Comparison of ENCODE assay signal across 8 mouse cellular contexts in the genomic region with DNA sequence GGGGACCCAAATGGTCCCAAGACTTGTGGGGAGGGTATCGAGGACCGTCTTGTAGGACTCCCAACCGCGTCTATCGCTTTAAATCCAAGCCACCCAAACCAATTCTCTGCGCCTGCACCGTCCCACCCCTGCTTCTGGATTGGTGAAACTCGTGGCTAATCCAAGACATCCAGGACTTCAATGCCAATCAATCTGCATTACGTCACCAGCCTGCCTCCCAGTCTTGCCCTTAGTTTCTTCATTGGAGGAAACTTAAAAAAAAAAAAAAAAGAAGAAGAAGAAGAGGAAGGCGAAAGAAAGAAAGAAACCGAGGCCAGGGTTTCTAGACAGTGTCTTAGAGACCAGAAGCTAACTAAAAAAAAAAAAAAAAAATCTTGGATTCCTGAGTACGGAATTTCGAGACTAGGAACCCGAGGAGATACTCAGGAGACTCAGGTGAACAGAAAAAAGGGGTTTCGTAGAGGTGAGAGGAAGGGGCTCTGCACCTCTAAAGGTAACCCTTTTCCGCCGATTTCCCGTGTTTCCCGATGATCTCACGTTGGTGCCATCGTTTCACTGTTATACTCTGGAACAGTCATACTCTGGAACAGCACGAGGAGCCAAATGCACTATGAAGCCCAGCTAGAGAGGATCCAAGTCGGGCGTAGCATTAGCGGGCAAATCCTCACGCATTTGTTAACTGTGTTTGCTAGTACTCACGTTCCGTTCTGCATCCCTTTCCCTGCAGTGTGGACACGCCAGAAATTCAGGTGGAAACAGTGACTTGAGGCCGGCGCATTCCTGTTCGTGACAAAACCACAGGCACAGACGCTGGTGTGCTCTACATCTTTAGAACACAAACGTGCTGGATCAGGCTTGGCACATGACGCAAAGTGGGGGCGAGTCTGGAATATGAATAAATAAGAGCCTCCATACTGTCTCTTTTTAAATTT. TPM values are rescaled to one million over a fixed set of nuclear protein-coding genes. Genes with fewer than 3 reads are reported as not detected.
DNase-seq lines count a peak whose midpoint lies in the region; ATAC-seq and TF ChIP-seq lines count a peak whose summit lies in the region.

Tspan31 (minus strand) TSS at position 75 of the 932 bp plus-strand sequence.

- peak within 1 kb of the TSS; percentile 97 to 98 for H3K4me3 ChIP-seq in ES-E14 (ENCODE audit: insufficient read depth in 1 of 2, low read depth in 1 of 2, low read length in 2 of 2, poor library complexity in 1 of 2, severe bottlenecking in 1 of 2)
- H3K4me3 ChIP-seq in forebrain, embryonic 12.5 days (replicated peaks): peak within 1 kb of the TSS; percentile 62
- H3K4me3 ChIP-seq in heart, postnatal 0 days (ENCODE audit: low read depth, low read length): peak within 1 kb of the TSS; percentile 89
- H3K4me3 ChIP-seq in liver, embryonic 14.5 days (ENCODE audit: insufficient read depth in 1 of 2, low read depth in 2 of 2, low read length in 2 of 2): peak within 1 kb of the TSS; percentile 59 to 99
- H3K4me3 ChIP-seq in neural tube, embryonic 11.5 days (ENCODE audit: low read depth, low read length): peak within 1 kb of the TSS; percentile 63
- H3K4me3 ChIP-seq in stomach, embryonic 16.5 days (replicated peaks; ENCODE audit: low read length): peak within 1 kb of the TSS; percentile 85

- H3K9me3 ChIP-seq in ES-E14 (ENCODE audit: control insufficient read depth, insufficient read depth, low read depth, low read length): no peaks in the 10 kb centered on the region
- H3K9me3 ChIP-seq in forebrain, embryonic 12.5 days: no peaks in the 10 kb centered on the region
- H3K9me3 ChIP-seq in heart, postnatal 0 days (replicated peaks; ENCODE audit: control insufficient read depth, low read length): no peaks in the 10 kb centered on the region
- H3K9me3 ChIP-seq in liver, embryonic 14.5 days (ENCODE audit: control insufficient read depth, low read length): no peaks in the 10 kb centered on the region
- H3K9me3 ChIP-seq in neural tube, embryonic 11.5 days (ENCODE audit: control insufficient read depth, low read length): no peaks in the 10 kb centered on the region
- H3K9me3 ChIP-seq in stomach, embryonic 16.5 days (replicated peaks; ENCODE audit: control insufficient read depth, low read length): no peaks in the 10 kb centered on the region

- H3K36me3 ChIP-seq in ES-E14 (ENCODE audit: control insufficient read depth, insufficient read depth, low read length, poor library complexity, severe bottlenecking): peaks cover 26% of the 10 kb centered on the region
- peaks cover 32% of the 10 kb centered on the region for H3K36me3 ChIP-seq in forebrain, embryonic 12.5 days (replicated peaks)
- peaks cover 31% of the 10 kb centered on the region for H3K36me3 ChIP-seq in heart, postnatal 0 days (replicated peaks; ENCODE audit: control insufficient read depth, insufficient read depth, low read length)
- H3K36me3 ChIP-seq in liver, embryonic 14.5 days (replicated peaks; ENCODE audit: control insufficient read depth, insufficient read depth, low read depth): peaks cover 23% of the 10 kb centered on the region
- H3K36me3 ChIP-seq in neural tube, embryonic 11.5 days (ENCODE audit: control insufficient read depth, insufficient read depth, low read length): peaks cover 28% of the 10 kb centered on the region
- peaks cover 20% of the 10 kb centered on the region for H3K36me3 ChIP-seq in stomach, embryonic 16.5 days (ENCODE audit: control insufficient read depth, insufficient read depth, low read length)

- H3K4me1 ChIP-seq in ES-E14 (ENCODE audit: control insufficient read depth in 2 of 2, insufficient read depth in 2 of 2, low read length in 2 of 2, poor library complexity in 1 of 2): peaks cover 0 to 6% of the 10 kb centered on the region in 2 experiments; a peak in 2 of 4 replicates
- peaks cover 37% of the 10 kb centered on the region for H3K4me1 ChIP-seq in forebrain, embryonic 12.5 days
- peaks cover 15% of the 10 kb centered on the region for H3K4me1 ChIP-seq in heart, postnatal 0 days (ENCODE audit: control insufficient read depth, insufficient read depth)
- peaks cover 0 to 21% of the 10 kb centered on the region in 2 experiments; a peak in 3 of 4 replicates for H3K4me1 ChIP-seq in liver, embryonic 14.5 days (replicated peaks; ENCODE audit: control insufficient read depth in 2 of 2, insufficient read depth in 2 of 2, low read length in 1 of 2)
- peaks cover 16% of the 10 kb centered on the region; the same call in 1 of the 2 replicates for H3K4me1 ChIP-seq in neural tube, embryonic 11.5 days (ENCODE audit: control insufficient read depth, insufficient read depth, low read length)
- H3K4me1 ChIP-seq in stomach, embryonic 16.5 days (ENCODE audit: control insufficient read depth, insufficient read depth, low read length): peaks cover 17% of the 10 kb centered on the region

- no peak for TF ChIP-seq CTCF in heart, postnatal 0 days (IDR thresholded peaks at IDR 0.05; ENCODE audit: low read depth)
- no peak for TF ChIP-seq CTCF in liver, embryonic 14.5 days (IDR thresholded peaks at IDR 0.05; ENCODE audit: low read depth)

- peak; percentile 93 for DNase-seq in ES-E14 (ENCODE audit: low read depth, low spot score)
- peak; percentile 98 for DNase-seq in heart, postnatal 0 days (ENCODE audit: low spot score)
- peak; percentile 94 to 99 for DNase-seq in kidney, postnatal 36 days
- peak; percentile 92 to 93 (median 93) for DNase-seq in liver, embryonic 14.5 days (ENCODE audit: low read depth in 3 of 3, low spot score in 3 of 3)
- peak; percentile 91 for DNase-seq in neural tube, embryonic 11.5 days (ENCODE audit: low spot score)

- in situ Hi-C loops in ES-E14 (cut with MboI; ENCODE audit: low sequenced_read_pairs in 2 of 2, unreplicated experiment in 2 of 2): no loop called here

- 3% methylated on average over 36 of the region's 36 CpGs for WGBS in forebrain, embryonic 12.5 days
- 1% methylated on average over 36 of the region's 36 CpGs for WGBS in heart, postnatal 0 days
- WGBS in liver, embryonic 14.5 days (ENCODE audit: insufficient replicate concordance): 1% methylated on average over 36 of the region's 36 CpGs
- 2% methylated on average over 36 of the region's 36 CpGs for WGBS in neural tube, embryonic 11.5 days
- 1% methylated on average over 36 of the region's 36 CpGs for WGBS in stomach, embryonic 16.5 days

- peak within 1 kb of the TSS; percentile 97 for H3K9ac ChIP-seq in ES-E14 (ENCODE audit: insufficient read depth, low read depth, low read length, poor library complexity, severe bottlenecking)
- peak within 1 kb of the TSS; percentile 80 for H3K9ac ChIP-seq in forebrain, embryonic 12.5 days
- H3K9ac ChIP-seq in heart, postnatal 0 days (replicated peaks; ENCODE audit: low read depth, low read length): peak within 1 kb of the TSS; percentile 81
- H3K9ac ChIP-seq in liver, embryonic 14.5 days (replicated peaks): peak within 1 kb of the TSS; percentile 46
- peak within 1 kb of the TSS; percentile 77 for H3K9ac ChIP-seq in neural tube, embryonic 11.5 days (ENCODE audit: low read length)
- peak within 1 kb of the TSS; percentile 90 for H3K9ac ChIP-seq in stomach, embryonic 16.5 days (ENCODE audit: low read length)

- TF ChIP-seq EP300 in heart, postnatal 0 days (IDR thresholded peaks at IDR 0.05; ENCODE audit: low read depth): no peak
- TF ChIP-seq EP300 in liver, embryonic 14.5 days (IDR thresholded peaks at IDR 0.05; ENCODE audit: low read depth): no peak

- H3K4me2 ChIP-seq in forebrain, embryonic 12.5 days: peak within 1 kb of the TSS; percentile 97
- H3K4me2 ChIP-seq in heart, postnatal 0 days (ENCODE audit: low read depth, low read length): peak within 1 kb of the TSS; percentile 80
- H3K4me2 ChIP-seq in liver, embryonic 14.5 days (ENCODE audit: low read depth): peak within 1 kb of the TSS; percentile 75
- peak within 1 kb of the TSS; percentile 88 for H3K4me2 ChIP-seq in neural tube, embryonic 11.5 days (ENCODE audit: low read depth)
- peak within 1 kb of the TSS; percentile 96 for H3K4me2 ChIP-seq in stomach, embryonic 16.5 days (ENCODE audit: low read depth, low read length)

- peak; percentile 91 for ATAC-seq in cerebellum, adult (ENCODE audit: insufficient number of reproducible peaks, low FRiP score, low TSS enrichment)
- peak; percentile 90 for ATAC-seq in forebrain, embryonic 12.5 days (ENCODE audit: low FRiP score)
- peak; percentile 91 for ATAC-seq in heart, postnatal 0 days (ENCODE audit: insufficient read depth, low read depth)
- ATAC-seq in liver, embryonic 14.5 days (ENCODE audit: insufficient read depth): peak; percentile 84
- ATAC-seq in neural tube, embryonic 11.5 days (ENCODE audit: insufficient read depth, low FRiP score, low TSS enrichment): peak; percentile 86
- peak; percentile 92 for ATAC-seq in stomach, embryonic 16.5 days (ENCODE audit: insufficient read depth, low FRiP score)

- H3K27me3 ChIP-seq in forebrain, embryonic 12.5 days: no peaks in the 10 kb centered on the region; the same call in 1 of the 2 replicates
- H3K27me3 ChIP-seq in heart, postnatal 0 days (ENCODE audit: control insufficient read depth, insufficient read depth, low read length): peaks cover 6% of the 10 kb centered on the region
- H3K27me3 ChIP-seq in liver, embryonic 14.5 days (ENCODE audit: control insufficient read depth, insufficient read depth, low read length): no peaks in the 10 kb centered on the region
- H3K27me3 ChIP-seq in neural tube, embryonic 11.5 days (ENCODE audit: control insufficient read depth, insufficient read depth, low read length): no peaks in the 10 kb centered on the region
- 0 out of 2 replicates have a peak, but pooled peaks cover 5% of the 10 kb centered on the region for H3K27me3 ChIP-seq in stomach, embryonic 16.5 days (ENCODE audit: control insufficient read depth, insufficient read depth, low read length)

- H3K27ac ChIP-seq in ES-E14 (ENCODE audit: insufficient read depth, low read depth, low read length, poor library complexity, severe bottlenecking): peak within 1 kb of the TSS; percentile 89
- H3K27ac ChIP-seq in forebrain, embryonic 12.5 days: peak within 1 kb of the TSS; percentile 96
- H3K27ac ChIP-seq in heart, postnatal 0 days (ENCODE audit: low read depth): peak within 1 kb of the TSS; percentile 89
- H3K27ac ChIP-seq in liver, embryonic 14.5 days: peak within 1 kb of the TSS; percentile 36; the same call in 1 of the 2 replicates
- peak within 1 kb of the TSS; percentile 63 for H3K27ac ChIP-seq in neural tube, embryonic 11.5 days (ENCODE audit: low read depth, low read length)
- H3K27ac ChIP-seq in stomach, embryonic 16.5 days (ENCODE audit: low read length): peak within 1 kb of the TSS; percentile 95

RNA-seq across cellular contexts. Expression of gene Tspan31, which starts in this region (rescaled TPM):
- 121 and 154 TPM in 2 replicates for total RNA-seq in ES-E14 (2012; rRNA removed)
- polyA plus RNA-seq in forebrain, embryonic 12.5 days (2016; fragmentation: Nextera tagmentation; extraction: Ambion mirVana): 139 and 158 TPM in 2 replicates
- 104 and 117 TPM in 2 replicates for total RNA-seq in heart, postnatal 0 days (2014; rRNA removed; ENCODE audit: low replicate concordance)
- polyA plus RNA-seq in heart, postnatal 0 days (2015; fragmentation: Nextera tagmentation; extraction: Ambion mirVana): 73.5 and 79.9 TPM in 2 replicates
- 35.8 and 41.8 TPM in 2 replicates for polyA plus RNA-seq in liver, embryonic 14.5 days (2012; rRNA removed)
- 18.9 and 23.8 TPM in 2 replicates for polyA plus RNA-seq in liver, embryonic 14.5 days (2014; fragmentation: Nextera tagmentation; extraction: Ambion mirVana)
- 96.5 and 99.9 TPM in 2 replicates for polyA plus RNA-seq in neural tube, embryonic 11.5 days (2014; fragmentation: Nextera tagmentation; extraction: Ambion mirVana)
- polyA plus RNA-seq in stomach, embryonic 16.5 days (2015; fragmentation: Nextera tagmentation; extraction: Ambion mirVana): 158 and 177 TPM in 2 replicates

Comparison
In these comparisons a context has a peak if more than half of its experiments do, and no peak if none do; other contexts are left out.
1. Peak in every context shown above with its lines: DNase-seq, ATAC-seq, H3K4me3 ChIP-seq and H3K27ac ChIP-seq.
2. H3K27ac ChIP-seq: peak in every context shown above with its lines; median percentile 96 in forebrain, embryonic 12.5 days; 95 in stomach, embryonic 16.5 days; 89 in ES-E14; 89 in heart, postnatal 0 days; 63 in neural tube, embryonic 11.5 days; 36 in liver, embryonic 14.5 days.
3. H3K9ac ChIP-seq: peak in every context shown above with its lines; median percentile 97 in ES-E14; 90 in stomach, embryonic 16.5 days; 81 in heart, postnatal 0 days; 80 in forebrain, embryonic 12.5 days; 77 in neural tube, embryonic 11.5 days; 46 in liver, embryonic 14.5 days.